Mouse (Mus musculus) erythroblast, embryonic 14.5 days (primary cell): Measurements from ENCODE around the gene Vps39.

Experiments used
- GATA1 ChIP-seq: IDR thresholded peaks from 2 replicates; pipeline ENCODE4 v1.6.1; 2012; ENCODE audit warnings: low read length, inconsistent platforms, mixed read lengths
- TAL1 ChIP-seq: IDR thresholded peaks from 3 replicates; pipeline ENCODE4 v1.6.1; 2012; ENCODE audit warnings: low read length, inconsistent platforms, mixed read lengths

DNA sequence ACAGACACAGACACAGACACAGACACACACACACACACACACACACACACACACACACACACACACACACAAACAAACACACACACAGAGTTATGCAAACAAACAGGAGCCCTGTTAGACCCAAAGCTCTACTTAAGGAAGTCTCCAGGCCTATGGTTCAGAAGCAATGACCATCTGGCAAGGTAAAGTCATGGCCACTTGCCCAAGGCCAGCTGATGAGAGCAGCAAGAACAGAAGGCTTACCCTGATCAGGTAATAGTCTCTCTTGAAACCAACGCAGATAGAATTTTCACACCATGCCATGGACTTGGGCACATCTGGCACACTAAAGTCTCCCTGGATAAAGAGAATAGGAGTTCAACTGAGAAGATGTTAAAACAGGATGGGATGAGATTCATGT lies 11.2 kb downstream of the Vps39 start:
- TF ChIP-seq TAL1 (no peak), GATA1 (no peak)
